Mouse (Mus musculus) C2C12 (cell line): ENCODE measurements around the gene Plac9b.
"Not testable (repeated sequence)": the region's sequence is repeated elsewhere in the genome, so short reads cannot be mapped to it uniquely, and the experiment has no call there.

ENCODE experiments used
- CEBPB ChIP-seq: IDR thresholded peaks from one replicate; pipeline ENCODE4 v1.6.1; 2011; ENCODE audit warnings: low read depth, mild to moderate bottlenecking, control low read depth, moderate library complexity
- CTCF ChIP-seq: IDR thresholded peaks from one replicate; pipeline ENCODE4 v1.5.1; 2011; ENCODE audit not compliant: control insufficient read depth, insufficient read depth, insufficient read length
- MYOD1 ChIP-seq: IDR thresholded peaks from one replicate; pipeline ENCODE4 v1.6.1; 2011; ENCODE audit warnings: low read depth; ENCODE audit not compliant: control insufficient read depth, insufficient read length
- USF1 ChIP-seq: IDR thresholded peaks from one replicate; pipeline ENCODE4 v1.6.1; 2011; ENCODE audit warnings: low read depth, mild to moderate bottlenecking, control low read depth, moderate library complexity

GRCm38 (mm10) chr14:26181660-26182059, 620 bp downstream of the Plac9b start:
- TF ChIP-seq CTCF, USF1, CEBPB, MYOD1: not testable (repeated sequence)
